Mouse (Mus musculus) ovary, adult 10 weeks (tissue): ENCODE results near the gene Gm14434. TPM values are rescaled to one million over a fixed set of nuclear protein-coding genes. Genes with fewer than 3 reads are reported as not detected.

ENCODE experiments used
- polyA plus RNA-seq: library from polyadenylated mRNA; stranded (reverse); fragments of 350-450 nt; fragmentation: Illumina TruSeq; extraction: RNeasy Lipid Tissue Mini Kit (QIAGEN cat#74804); gene quantifications from one replicate; pipeline ENCODE4 v1.2.3, GENCODE M21; 2014

Gene Gm14434
- polyA plus RNA-seq: 18.9 TPM

GRCm38 (mm10) chr2:176486683-176487082, at the start of gene Gm14434:
Gm14434 (minus strand) TSS chr2:176486783.

GRCm38 (mm10) chr2:176520756-176521155, 34.2 kb upstream of the Gm14434 start, which contains the start of gene Zfp967:
Zfp967 (plus strand) TSS chr2:176521056.

GRCm38 (mm10) chr2:176423294-176423693, 63.3 kb downstream of the Gm14434 start, which contains the start of gene Gm14435:
Gm14435 (plus strand) TSS chr2:176423594.

Other genes with a start within 250 kb of the Gm14434 start
- not detected for gene Gm11009, start 167.3 kb downstream of the Gm14434 start, polyA plus RNA-seq
- 10.9 TPM for gene Gm14435, start 63.2 kb downstream of the Gm14434 start, polyA plus RNA-seq
- not detected for gene Zfp967, start 34.3 kb upstream of the Gm14434 start, polyA plus RNA-seq
- 30.0 TPM for gene Gm14308, start 149.6 kb upstream of the Gm14434 start, polyA plus RNA-seq
- 68.1 TPM for gene Zfp973, start 183.7 kb upstream of the Gm14434 start, polyA plus RNA-seq
- 165 TPM for gene Gm14305, start 221.5 kb upstream of the Gm14434 start, polyA plus RNA-seq